Mouse (Mus musculus) liver, embryonic 13.5 days (tissue): Measurements from ENCODE around the gene Ankrd26. TPM values are rescaled to one million over a fixed set of nuclear protein-coding genes. Genes with fewer than 3 reads are reported as not detected.
"Not testable (repeated sequence)": the region's sequence is repeated elsewhere in the genome, so short reads cannot be mapped to it uniquely, and the experiment has no call there.

Source experiments
- ATAC-seq: fragments of 200-750 bp; cut with Nextera tagmentation; 2 replicates; pipeline ENCODE4 v1.8.0; 2017; ENCODE audit warnings: low read depth, mild to moderate bottlenecking, moderate number of reproducible peaks, moderate library complexity
- DNase-seq: peaks from one replicate; pipeline ENCODE4 v3.0.0; 2022
- H3K27ac ChIP-seq: fragments of 300-500 bp; sonication (generic); 2 replicates; pipeline ENCODE4 v1.5.1; 2015; ENCODE audit warnings: moderate library complexity, mild to moderate bottlenecking, inconsistent platforms
- H3K27me3 ChIP-seq: fragments of 300-500 bp; sonication (generic); 2 replicates; pipeline ENCODE4 v1.6.1; 2015; ENCODE audit warnings: mild to moderate bottlenecking, inconsistent platforms
- H3K36me3 ChIP-seq: fragments of 300-500 bp; sonication (generic); 2 replicates; pipeline ENCODE4 v1.6.1; 2015; ENCODE audit warnings: mild to moderate bottlenecking, inconsistent platforms
- H3K4me1 ChIP-seq: fragments of 300-500 bp; sonication (generic); replicated peaks from 2 replicates; pipeline ENCODE4 v1.6.1; 2015; ENCODE audit warnings: inconsistent platforms
- H3K4me2 ChIP-seq: fragments of 300-500 bp; sonication (generic); 2 replicates; pipeline ENCODE4 v1.6.1; 2015; ENCODE audit warnings: inconsistent platforms, mild to moderate bottlenecking, moderate library complexity
- H3K4me3 ChIP-seq: fragments of 300-500 bp; sonication (generic); replicated peaks from 2 replicates; pipeline ENCODE4 v1.5.1; 2015; ENCODE audit warnings: mild to moderate bottlenecking, inconsistent platforms
- H3K9ac ChIP-seq: fragments of 300-500 bp; sonication (generic); 2 replicates; pipeline ENCODE4 v1.6.1; 2015; ENCODE audit warnings: mild to moderate bottlenecking, inconsistent platforms
- H3K9me3 ChIP-seq: fragments of 300-500 bp; sonication (generic); replicated peaks from 2 replicates; pipeline ENCODE4 v1.6.1; 2016; ENCODE audit warnings: inconsistent platforms
- WGBS: fragments of 180-500 bp; shearing (Covaris S2); methylation state at CpG from one replicate; pipeline ENCODE4 v1.1.7; 2015; ENCODE audit not compliant: insufficient replicate concordance; 5-methylcytosine and 5-hydroxymethylcytosine counted together
- polyA plus RNA-seq: library from polyadenylated mRNA; unstranded; fragments of >200 nt; fragmentation: Nextera tagmentation; extraction: Ambion mirVana; gene quantifications from 2 replicates; pipeline ENCODE4 v1.2.1, GENCODE M21; 2015

Gene Ankrd26
- 8.0 and 9.0 TPM in 2 replicates for polyA plus RNA-seq

- peak; percentile 93 for DNase-seq
- peaks cover 34% of the 10 kb centered on the region for H3K4me1 ChIP-seq
- no peaks in the 10 kb centered on the region for H3K9me3 ChIP-seq
- no peaks in the 10 kb centered on the region for H3K27me3 ChIP-seq
- H3K27ac ChIP-seq, result peak within 1 kb of the TSS; percentile 69
- ATAC-seq, result peak; percentile 99
- peaks cover 22% of the 10 kb centered on the region for H3K36me3 ChIP-seq
- peak within 1 kb of the TSS; percentile 73 for H3K4me3 ChIP-seq
- H3K4me2 ChIP-seq, result peak within 1 kb of the TSS; percentile 90
- WGBS, result 2% methylated on average over 54 of the region's 54 CpGs
- H3K9ac ChIP-seq, result peak within 1 kb of the TSS; percentile 81
Measured at GRCm38 (mm10) chr6:118561745-118562609, at the start of gene Ankrd26. Gene Ankrd26 (minus strand): TSS chr6:118562226.

- WGBS, result 74% methylated on average over 6 of the region's 6 CpGs
Measured at GRCm38 (mm10) chr6:118608906-118609305, 46.9 kb upstream of the Ankrd26 start.

GRCm38 (mm10) chr6:118605974-118606373 lies 43.9 kb upstream of the Ankrd26 start:
- no peak overlapping the region for H3K4me3 ChIP-seq
- no peaks in the 10 kb centered on the region for H3K9me3 ChIP-seq
- DNase-seq, result no peak
- ATAC-seq, result no peak
- WGBS, result 46% methylated on average over 7 of the region's 7 CpGs
- no peak overlapping the region for H3K27ac ChIP-seq
- no peaks in the 10 kb centered on the region for H3K36me3 ChIP-seq
- H3K4me1 ChIP-seq, result no peaks in the 10 kb centered on the region
- H3K4me2 ChIP-seq, result no peak overlapping the region
- no peaks in the 10 kb centered on the region for H3K27me3 ChIP-seq
- no peak overlapping the region for H3K9ac ChIP-seq

More at GRCm38 (mm10) chr6:118608906-118609305, 46.9 kb upstream of the Ankrd26 start:
- H3K9me3 ChIP-seq, result no peaks in the 10 kb centered on the region
- ATAC-seq (no peak), DNase-seq (no peak)
- no peak overlapping the region for H3K4me3 ChIP-seq
- no peak overlapping the region for H3K9ac ChIP-seq
- H3K36me3 ChIP-seq, result no peaks in the 10 kb centered on the region
- H3K4me2 ChIP-seq, result no peak overlapping the region
- H3K27me3 ChIP-seq, result no peaks in the 10 kb centered on the region
- no peaks in the 10 kb centered on the region for H3K4me1 ChIP-seq
- H3K27ac ChIP-seq, result no peak overlapping the region

- Histone ChIP-seq H3K27me3 (no peaks in the 10 kb centered on the region), H3K9ac (no peak overlapping the region), H3K36me3 (no peaks in the 10 kb centered on the region), H3K27ac (no peak overlapping the region), H3K4me1 (no peaks in the 10 kb centered on the region), H3K9me3 (no peaks in the 10 kb centered on the region), H3K4me2 (no peak overlapping the region), H3K4me3 (no peak overlapping the region)
- ATAC-seq, result no peak
- 83% methylated on average over 7 of the region's 7 CpGs for whole genome bisulfite sequencing
- no peak for DNase-seq
Measured at GRCm38 (mm10) chr6:118603825-118604224, 41.8 kb upstream of the Ankrd26 start.

- Histone ChIP-seq H3K4me2 (no peak overlapping the region), H3K27ac (no peak overlapping the region), H3K9ac (no peak overlapping the region), H3K4me1 (peaks cover 11% of the 10 kb centered on the region), H3K9me3 (no peaks in the 10 kb centered on the region), H3K4me3 (no peak overlapping the region), H3K27me3 (peaks cover 49% of the 10 kb centered on the region), H3K36me3 (no peaks in the 10 kb centered on the region)
- DNase-seq (no peak), ATAC-seq (no peak)
- WGBS, result 67% methylated on average over 9 of the region's 9 CpGs
Measured at GRCm38 (mm10) chr6:118595681-118596055, 33.6 kb upstream of the Ankrd26 start.

GRCm38 (mm10) chr6:118594833-118595680 lies 33.0 kb upstream of the Ankrd26 start:
- H3K36me3 ChIP-seq, result no peaks in the 10 kb centered on the region
- H3K27ac ChIP-seq, result no peak overlapping the region
- peaks cover 11% of the 10 kb centered on the region for H3K4me1 ChIP-seq
- H3K4me2 ChIP-seq, result no peak overlapping the region
- no peak overlapping the region for H3K9ac ChIP-seq
- H3K9me3 ChIP-seq, result no peaks in the 10 kb centered on the region
- 62% methylated on average over 10 of the region's 10 CpGs for WGBS
- DNase-seq (no peak), ATAC-seq (no peak)
- H3K4me3 ChIP-seq, result no peak overlapping the region
- peaks cover 49% of the 10 kb centered on the region for H3K27me3 ChIP-seq

- Histone ChIP-seq H3K9ac (no peak overlapping the region), H3K9me3 (no peaks in the 10 kb centered on the region), H3K27ac (no peak overlapping the region), H3K4me2 (peak overlapping the region; percentile 71), H3K4me1 (peaks cover 11% of the 10 kb centered on the region), H3K4me3 (peak overlapping the region; percentile 50), H3K27me3 (peaks cover 49% of the 10 kb centered on the region), H3K36me3 (no peaks in the 10 kb centered on the region)
- ATAC-seq (0 out of 2 replicates have a peak, but pooled peaks have one; percentile 4), DNase-seq (no peak)
- WGBS, result 30% methylated on average over 10 of the region's 10 CpGs
Measured at GRCm38 (mm10) chr6:118594070-118594469, 32.0 kb upstream of the Ankrd26 start.

GRCm38 (mm10) chr6:118593377-118594061 lies 31.5 kb upstream of the Ankrd26 start:
- H3K36me3 ChIP-seq, result no peaks in the 10 kb centered on the region
- 1% methylated on average over 34 of the region's 34 CpGs for WGBS
- H3K9me3 ChIP-seq, result no peaks in the 10 kb centered on the region
- H3K4me2 ChIP-seq, result peak overlapping the region; percentile 71
- DNase-seq (no peak), ATAC-seq (peak; percentile 67; the same call in 1 of the 2 replicates)
- no peak overlapping the region for H3K27ac ChIP-seq
- H3K9ac ChIP-seq, result peak overlapping the region; percentile 31; the same call in 1 of the 2 replicates
- H3K4me1 ChIP-seq, result peaks cover 11% of the 10 kb centered on the region
- H3K27me3 ChIP-seq, result peaks cover 49% of the 10 kb centered on the region
- H3K4me3 ChIP-seq, result peak overlapping the region; percentile 50

GRCm38 (mm10) chr6:118592662-118593376 lies 30.8 kb upstream of the Ankrd26 start:
- Histone ChIP-seq H3K27ac (no peak overlapping the region), H3K9me3 (no peaks in the 10 kb centered on the region), H3K36me3 (no peaks in the 10 kb centered on the region), H3K4me3 (peak overlapping the region; percentile 50), H3K4me2 (peak overlapping the region; percentile 71), H3K4me1 (peaks cover 11% of the 10 kb centered on the region), H3K9ac (peak overlapping the region; percentile 31; the same call in 1 of the 2 replicates), H3K27me3 (peaks cover 49% of the 10 kb centered on the region)
- no peak for DNase-seq
- ATAC-seq, result no peak
- WGBS, result 28% methylated on average over 21 of the region's 21 CpGs

- H3K27me3 ChIP-seq, H3K4me2 ChIP-seq, H3K4me1 ChIP-seq, H3K36me3 ChIP-seq, H3K9me3 ChIP-seq, DNase-seq, H3K27ac ChIP-seq, H3K4me3 ChIP-seq, ATAC-seq, H3K9ac ChIP-seq: not testable (repeated sequence)
- 61% methylated on average over 4 of the region's 4 CpGs for WGBS
Measured at GRCm38 (mm10) chr6:118578741-118579140, 16.7 kb upstream of the Ankrd26 start.
